Mouse (Mus musculus) hindbrain, embryonic 13.5 days (tissue): ENCODE results near the gene Enpp3. TPM values are rescaled to one million over a fixed set of nuclear protein-coding genes. Genes with fewer than 3 reads are reported as not detected.

Experiments used
- ATAC-seq: fragments of 200-750 bp; cut with Nextera tagmentation; 2 replicates; pipeline ENCODE4 v1.8.0; 2017; ENCODE audit warnings: moderate TSS enrichment; ENCODE audit not compliant: low FRiP score
- H3K27ac ChIP-seq: fragments of 300-500 bp; sonication (generic); 2 replicates; pipeline ENCODE4 v1.5.1; 2015; ENCODE audit warnings: inconsistent platforms, mild to moderate bottlenecking, moderate library complexity
- H3K27me3 ChIP-seq: fragments of 300-500 bp; sonication (generic); 2 replicates; pipeline ENCODE4 v1.6.1; 2015; ENCODE audit warnings: mild to moderate bottlenecking, inconsistent platforms
- H3K36me3 ChIP-seq: fragments of 300-500 bp; sonication (generic); 2 replicates; pipeline ENCODE4 v1.6.1; 2015; ENCODE audit warnings: mild to moderate bottlenecking, inconsistent platforms
- H3K4me1 ChIP-seq: fragments of 300-500 bp; sonication (generic); replicated peaks from 2 replicates; pipeline ENCODE4 v1.6.1; 2015; ENCODE audit warnings: inconsistent platforms
- H3K4me2 ChIP-seq: fragments of 300-500 bp; sonication (generic); 2 replicates; pipeline ENCODE4 v1.6.1; 2015; ENCODE audit warnings: inconsistent platforms, mild to moderate bottlenecking, moderate library complexity
- H3K4me3 ChIP-seq: fragments of 300-500 bp; sonication (generic); 2 replicates; pipeline ENCODE4 v1.5.1; 2015; ENCODE audit warnings: mild to moderate bottlenecking, inconsistent platforms
- H3K9ac ChIP-seq: fragments of 300-500 bp; sonication (generic); 2 replicates; pipeline ENCODE4 v1.6.1; 2015; ENCODE audit warnings: mild to moderate bottlenecking, inconsistent platforms
- H3K9me3 ChIP-seq: fragments of 300-500 bp; sonication (generic); 2 replicates; pipeline ENCODE4 v1.6.1; 2016; ENCODE audit warnings: inconsistent platforms
- WGBS: fragments of 180-500 bp; shearing (Covaris S2); methylation state at CpG from one replicate; pipeline ENCODE4 v1.1.7; 2015; 5-methylcytosine and 5-hydroxymethylcytosine counted together
- polyA plus RNA-seq: library from polyadenylated mRNA; unstranded; fragments of >200 nt; fragmentation: Nextera tagmentation; extraction: Ambion mirVana; gene quantifications from 2 replicates; pipeline ENCODE4 v1.2.1, GENCODE M21; 2015

The Enpp3 gene
- polyA plus RNA-seq, 1 experiment from 2014 or later = 4.6 TPM

DNA sequence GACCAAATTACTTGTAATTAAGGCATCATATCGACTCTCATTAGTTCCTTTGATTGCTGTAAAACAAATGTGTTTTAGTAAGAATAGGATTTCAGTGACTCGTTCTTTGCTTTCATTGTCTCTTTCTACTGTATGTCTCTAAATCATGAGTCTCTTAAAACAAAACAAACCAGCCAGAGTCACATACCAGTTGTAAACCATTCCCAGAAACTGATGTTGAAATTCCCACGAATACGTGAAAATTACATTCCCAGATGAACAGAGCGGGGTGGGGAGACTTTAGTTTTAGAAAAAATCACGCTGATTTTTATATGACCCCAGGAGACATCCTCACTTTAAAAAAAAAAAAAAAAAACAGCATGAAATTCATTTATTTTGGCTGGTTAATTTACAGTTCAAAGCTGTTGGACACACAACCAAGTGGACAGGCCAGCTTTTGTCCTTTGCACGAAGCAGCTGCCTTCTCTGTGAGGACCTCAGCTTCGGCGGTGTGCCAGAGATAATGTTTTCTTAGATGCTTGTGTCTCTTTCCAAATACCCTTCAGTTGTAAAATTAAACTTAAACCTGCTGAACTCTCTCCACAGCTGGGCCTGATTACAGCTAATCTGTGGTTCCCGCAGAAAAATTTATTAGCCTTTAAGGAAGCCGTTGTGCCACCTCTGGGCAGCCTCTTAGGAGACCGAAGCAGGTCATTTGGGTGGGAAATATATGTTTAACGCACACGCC lies 64.5 kb downstream of the Enpp3 start:
- Histone ChIP-seq H3K9ac (no peak overlapping the region), H3K4me1 (no peaks in the 10 kb centered on the region), H3K27ac (no peak overlapping the region), H3K4me3 (no peak overlapping the region), H3K9me3 (no peaks in the 10 kb centered on the region), H3K4me2 (no peak overlapping the region), H3K27me3 (no peaks in the 10 kb centered on the region), H3K36me3 (no peaks in the 10 kb centered on the region)
- 80% methylated on average over 14 of the region's 14 CpGs for WGBS
- no peak for ATAC-seq

DNA sequence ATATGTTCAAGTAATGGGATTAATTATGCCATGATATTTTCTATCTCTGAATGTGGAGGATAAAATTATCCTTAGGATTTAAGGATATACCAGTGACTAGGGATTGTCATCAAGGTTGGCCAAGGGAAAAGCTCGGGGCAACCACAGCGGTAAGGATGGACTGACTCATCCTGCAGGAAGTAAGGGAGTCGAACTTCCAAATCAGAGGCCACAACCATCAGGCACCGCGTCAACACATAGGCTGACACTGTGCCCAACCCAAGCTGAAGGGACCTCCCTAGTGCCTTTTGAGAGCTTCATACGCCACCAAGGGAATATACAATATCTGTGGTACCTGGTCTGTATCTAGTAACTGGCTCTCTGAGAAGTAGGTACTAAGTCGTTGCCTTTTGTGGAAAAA lies 73.1 kb downstream of the Enpp3 start:
- no peak overlapping the region for H3K4me2 ChIP-seq
- ATAC-seq = no peak
- no peak overlapping the region for H3K4me3 ChIP-seq
- no peak overlapping the region for H3K9ac ChIP-seq
- 93% methylated on average over 7 of the region's 7 CpGs for WGBS
- no peaks in the 10 kb centered on the region for H3K4me1 ChIP-seq
- no peak overlapping the region for H3K27ac ChIP-seq
- no peaks in the 10 kb centered on the region for H3K36me3 ChIP-seq
- no peaks in the 10 kb centered on the region for H3K27me3 ChIP-seq
- H3K9me3 ChIP-seq = no peaks in the 10 kb centered on the region

DNA sequence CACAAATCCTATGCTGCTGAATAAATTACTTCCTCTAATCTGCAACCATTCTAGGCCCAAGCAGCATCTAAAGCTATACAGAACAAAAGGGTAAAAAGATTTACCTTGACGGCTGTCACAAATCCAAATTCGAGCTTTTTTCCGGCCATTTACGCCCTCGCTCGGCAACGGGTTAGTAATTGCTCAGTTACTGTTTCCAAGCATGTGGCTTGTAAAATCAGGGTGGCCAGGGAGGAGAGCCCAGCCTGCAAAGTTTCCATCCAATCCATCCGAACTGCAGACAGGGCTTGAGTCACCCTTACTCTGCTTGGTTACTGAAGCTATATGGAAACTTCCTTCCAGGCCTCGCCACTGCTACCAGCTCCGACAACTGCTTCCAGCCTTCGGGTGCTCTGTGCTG lies 74.9 kb downstream of the Enpp3 start:
- WGBS = 61% methylated on average over 11 of the region's 11 CpGs

DNA sequence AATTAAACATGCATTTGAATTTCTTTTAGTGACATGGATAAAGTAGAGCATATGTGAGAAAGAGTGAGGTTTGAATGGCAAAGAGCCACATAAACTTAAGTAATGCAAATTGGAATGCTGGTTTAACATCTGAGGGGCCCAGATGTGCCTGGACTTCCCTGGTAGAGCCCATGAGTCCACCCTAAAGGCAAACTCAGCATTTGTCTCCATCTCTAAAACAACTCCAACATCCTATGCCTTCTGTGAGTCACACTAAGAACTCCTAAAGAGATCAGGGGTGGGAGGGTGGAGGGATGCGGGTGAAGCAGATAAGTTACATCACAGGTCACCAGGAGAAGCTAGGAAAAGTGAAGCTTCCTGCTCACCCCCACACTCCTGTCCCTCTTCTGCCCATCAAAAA lies 76.6 kb downstream of the Enpp3 start:
- no peaks in the 10 kb centered on the region for H3K4me1 ChIP-seq
- no peak overlapping the region for H3K4me2 ChIP-seq
- no peaks in the 10 kb centered on the region for H3K27me3 ChIP-seq
- no peak for ATAC-seq
- no peaks in the 10 kb centered on the region for H3K36me3 ChIP-seq
- 79% methylated on average over 1 of the region's 1 CpGs for WGBS
- H3K9ac ChIP-seq = no peak overlapping the region
- H3K9me3 ChIP-seq = no peaks in the 10 kb centered on the region
- no peak overlapping the region for H3K4me3 ChIP-seq
- peak overlapping the region; percentile 58; the same call in 1 of the 2 replicates for H3K27ac ChIP-seq

More for the DNA sequence above, 74.9 kb downstream of the Enpp3 start:
- Histone ChIP-seq H3K27me3 (no peaks in the 10 kb centered on the region), H3K27ac (no peak overlapping the region), H3K4me3 (no peak overlapping the region), H3K4me1 (no peaks in the 10 kb centered on the region), H3K9me3 (no peaks in the 10 kb centered on the region), H3K4me2 (no peak overlapping the region), H3K36me3 (no peaks in the 10 kb centered on the region), H3K9ac (no peak overlapping the region)
- ATAC-seq = no peak

DNA sequence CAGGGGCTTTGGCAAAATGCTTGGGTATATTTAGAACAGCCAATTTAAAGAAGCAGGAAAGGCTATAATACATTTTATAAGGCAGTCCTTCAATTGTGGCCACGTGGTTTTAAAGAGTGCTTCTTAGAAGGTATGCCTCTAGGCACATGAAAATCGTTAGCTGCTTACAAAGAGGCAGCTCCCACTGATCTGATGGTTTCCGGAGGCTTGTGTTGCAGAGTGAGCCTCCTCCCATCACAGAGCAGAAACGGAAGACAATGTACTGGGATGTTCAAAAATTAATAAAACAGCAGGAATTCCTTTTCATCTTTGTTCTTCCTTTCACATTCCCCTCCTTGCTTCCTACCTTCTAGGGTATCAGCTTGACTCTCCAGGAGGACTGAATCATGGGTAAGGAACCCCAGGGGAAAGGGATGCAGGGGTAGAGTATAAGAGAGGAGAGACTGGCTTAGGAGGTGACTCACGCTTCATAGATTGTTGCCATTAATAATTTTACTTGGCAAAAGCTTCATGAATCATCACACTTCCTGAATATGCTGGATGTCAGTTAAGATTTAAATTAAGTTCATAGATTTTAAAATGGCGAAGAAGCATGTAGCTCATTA lies 77.4 kb downstream of the Enpp3 start:
- Histone ChIP-seq H3K27me3 (no peaks in the 10 kb centered on the region), H3K9ac (no peak overlapping the region), H3K4me1 (no peaks in the 10 kb centered on the region), H3K27ac (peak overlapping the region; percentile 66), H3K4me3 (no peak overlapping the region), H3K4me2 (no peak overlapping the region), H3K9me3 (no peaks in the 10 kb centered on the region), H3K36me3 (no peaks in the 10 kb centered on the region)
- ATAC-seq = peak; percentile 71
- 44% methylated on average over 6 of the region's 6 CpGs for WGBS

DNA sequence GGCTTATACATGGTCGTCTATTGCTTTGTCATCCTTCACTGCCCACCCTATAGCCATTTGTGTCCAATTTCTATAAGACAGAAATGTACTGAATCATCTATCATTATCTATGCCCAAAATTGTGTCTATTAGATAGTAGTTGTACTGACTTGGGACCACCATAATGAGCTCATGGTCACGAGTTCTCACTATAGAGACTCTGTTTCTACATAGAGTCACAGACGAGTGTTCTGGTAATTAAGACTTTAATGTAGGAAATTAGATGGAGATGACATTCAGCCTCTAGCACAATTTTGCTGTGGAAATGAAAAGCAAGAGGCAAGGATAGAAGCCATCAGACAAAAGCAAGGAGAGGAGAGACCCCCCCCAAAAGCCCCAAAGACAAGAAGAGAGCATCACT lies 78.0 kb downstream of the Enpp3 start:
- Histone ChIP-seq H3K27me3 (no peaks in the 10 kb centered on the region), H3K9me3 (no peaks in the 10 kb centered on the region), H3K4me1 (no peaks in the 10 kb centered on the region), H3K27ac (peak overlapping the region; percentile 66), H3K4me3 (no peak overlapping the region), H3K4me2 (no peak overlapping the region), H3K36me3 (no peaks in the 10 kb centered on the region), H3K9ac (no peak overlapping the region)
- ATAC-seq = no peak
- WGBS = 58% methylated on average over 3 of the region's 3 CpGs

DNA sequence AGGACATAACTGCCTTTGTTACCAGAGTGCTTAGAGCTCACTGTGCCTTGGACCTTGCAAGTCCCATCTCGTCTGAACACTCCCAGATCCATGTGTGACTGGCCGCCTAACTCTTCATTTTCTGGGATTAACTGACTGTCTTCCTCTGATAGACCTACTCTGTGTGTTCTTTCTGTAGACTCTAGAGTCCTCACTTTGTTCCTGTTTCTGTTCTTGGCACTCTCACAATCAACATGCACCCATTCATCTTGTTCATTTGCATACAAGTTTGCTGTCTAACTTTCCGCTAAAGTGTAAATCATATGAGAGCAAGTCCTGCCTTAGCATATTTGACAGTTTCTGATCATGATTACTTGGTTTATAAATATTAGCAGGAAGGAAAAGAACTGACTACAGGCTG lies 79.4 kb downstream of the Enpp3 start:
- no peaks in the 10 kb centered on the region for H3K27me3 ChIP-seq
- no peak for ATAC-seq
- H3K27ac ChIP-seq = no peak overlapping the region
- 93% methylated on average over 3 of the region's 3 CpGs for WGBS
- no peak overlapping the region for H3K9ac ChIP-seq
- H3K4me2 ChIP-seq = no peak overlapping the region
- no peak overlapping the region for H3K4me3 ChIP-seq
- no peaks in the 10 kb centered on the region for H3K4me1 ChIP-seq
- no peaks in the 10 kb centered on the region for H3K36me3 ChIP-seq
- no peaks in the 10 kb centered on the region for H3K9me3 ChIP-seq

DNA sequence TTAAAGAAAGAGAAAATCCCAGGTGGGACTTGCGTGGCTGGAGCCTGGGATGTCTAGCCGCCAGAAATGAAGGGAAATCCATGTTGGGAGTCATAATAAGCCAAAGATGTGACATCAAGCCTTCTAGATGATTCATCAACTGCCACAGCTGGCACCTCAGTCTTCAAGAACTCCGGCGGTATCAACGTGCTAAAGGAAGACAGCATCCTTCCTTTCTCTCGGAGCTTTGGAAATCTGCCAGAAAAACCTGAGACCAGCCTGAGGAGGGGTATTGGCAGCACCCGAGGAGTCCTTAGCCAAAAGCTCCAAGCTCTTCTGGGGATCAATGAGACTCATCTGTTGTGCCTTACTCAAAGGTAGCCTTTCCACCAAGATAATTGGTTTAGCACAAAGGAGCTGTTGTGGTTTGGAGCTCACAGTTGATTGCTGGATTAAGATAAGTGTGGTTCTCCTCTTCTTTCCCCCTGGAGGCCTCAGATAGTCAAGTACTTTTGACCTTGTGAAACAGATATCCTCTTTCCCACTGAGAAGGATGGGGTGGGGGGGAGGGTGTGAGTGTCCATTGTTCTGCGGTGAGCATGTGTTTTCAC lies 84.2 kb downstream of the Enpp3 start:
- H3K4me1 ChIP-seq = peaks cover 8% of the 10 kb centered on the region; the same call in 1 of the 2 replicates
- no peaks in the 10 kb centered on the region for H3K9me3 ChIP-seq
- H3K4me2 ChIP-seq = no peak overlapping the region
- WGBS = 82% methylated on average over 8 of the region's 8 CpGs
- no peaks in the 10 kb centered on the region for H3K36me3 ChIP-seq
- no peak overlapping the region for H3K4me3 ChIP-seq
- no peak overlapping the region for H3K27ac ChIP-seq
- H3K27me3 ChIP-seq = no peaks in the 10 kb centered on the region
- H3K9ac ChIP-seq = no peak overlapping the region
- ATAC-seq = no peak

DNA sequence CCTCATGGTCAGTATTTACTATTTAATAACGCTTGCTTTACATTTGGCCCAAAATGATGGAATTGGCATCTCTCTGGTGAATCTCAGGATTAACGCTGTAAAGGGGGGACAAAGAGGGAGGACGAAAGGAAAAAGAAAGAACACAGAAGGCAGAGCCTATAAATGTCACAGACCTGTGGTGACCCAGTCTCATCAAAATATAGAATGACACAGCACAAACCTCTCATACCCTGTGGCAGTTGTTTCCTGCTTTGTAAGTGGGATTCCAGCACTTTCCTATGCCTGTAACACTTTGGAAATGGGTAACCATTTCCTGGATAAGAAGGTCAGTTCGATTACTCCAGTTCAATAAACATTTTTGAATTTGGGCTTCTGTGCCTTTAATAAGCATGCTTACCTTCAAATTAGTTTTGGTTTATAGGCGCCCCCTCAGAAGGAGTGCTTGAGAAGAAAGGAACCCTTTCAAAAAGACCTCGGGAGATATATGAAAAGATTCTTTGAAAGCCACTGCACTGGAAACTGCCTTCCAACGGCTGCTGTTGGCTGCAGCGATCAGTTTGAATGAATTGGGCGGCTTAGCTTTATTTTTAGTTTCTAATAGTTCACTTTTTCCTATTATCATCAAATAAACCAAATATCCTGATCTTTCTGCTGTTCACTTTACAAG lies 87.6 kb downstream of the Enpp3 start:
- Histone ChIP-seq H3K4me3 (no peak overlapping the region), H3K4me2 (peak overlapping the region; percentile 33), H3K9ac (no peak overlapping the region), H3K9me3 (no peaks in the 10 kb centered on the region), H3K36me3 (no peaks in the 10 kb centered on the region), H3K27me3 (no peaks in the 10 kb centered on the region), H3K4me1 (peaks cover 8% of the 10 kb centered on the region; the same call in 1 of the 2 replicates), H3K27ac (no peak overlapping the region)
- WGBS = 41% methylated on average over 9 of the region's 9 CpGs
- no peak for ATAC-seq

DNA sequence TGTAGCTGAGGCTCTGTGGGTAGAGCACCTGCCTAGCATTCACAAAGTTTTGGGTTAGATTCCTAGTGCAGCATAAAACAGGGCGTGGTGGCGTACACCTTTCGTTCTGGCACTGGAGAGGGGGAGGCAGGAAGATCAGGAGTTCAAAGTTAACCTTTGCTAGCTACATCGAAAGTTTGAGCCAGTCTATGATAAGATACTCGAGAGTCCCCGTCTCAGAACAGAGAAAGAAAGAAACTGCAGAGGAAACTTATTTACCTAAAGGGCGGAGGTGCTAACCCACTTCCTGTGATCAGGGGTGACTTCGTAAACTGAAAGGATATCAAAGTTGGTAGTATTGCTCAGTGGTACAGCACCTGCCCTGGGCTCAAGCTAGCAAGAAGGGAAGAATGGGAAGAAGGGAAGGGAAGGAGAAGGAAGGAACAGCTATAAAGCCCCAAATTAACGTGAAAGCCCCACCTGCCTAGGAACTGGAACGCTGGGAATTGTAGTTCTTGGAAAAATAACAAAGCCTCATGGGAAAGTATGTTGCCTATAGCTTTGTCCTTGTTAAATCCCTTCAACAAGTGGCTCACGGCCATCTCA lies 88.3 kb downstream of the Enpp3 start:
- H3K36me3 ChIP-seq = no peaks in the 10 kb centered on the region
- H3K9ac ChIP-seq = no peak overlapping the region
- ATAC-seq = no peak
- WGBS = 57% methylated on average over 11 of the region's 11 CpGs
- no peaks in the 10 kb centered on the region for H3K27me3 ChIP-seq
- no peak overlapping the region for H3K27ac ChIP-seq
- H3K9me3 ChIP-seq = no peaks in the 10 kb centered on the region
- H3K4me1 ChIP-seq = peaks cover 8% of the 10 kb centered on the region; the same call in 1 of the 2 replicates
- peak overlapping the region; percentile 33 for H3K4me2 ChIP-seq
- peak overlapping the region; percentile 23 for H3K4me3 ChIP-seq

DNA sequence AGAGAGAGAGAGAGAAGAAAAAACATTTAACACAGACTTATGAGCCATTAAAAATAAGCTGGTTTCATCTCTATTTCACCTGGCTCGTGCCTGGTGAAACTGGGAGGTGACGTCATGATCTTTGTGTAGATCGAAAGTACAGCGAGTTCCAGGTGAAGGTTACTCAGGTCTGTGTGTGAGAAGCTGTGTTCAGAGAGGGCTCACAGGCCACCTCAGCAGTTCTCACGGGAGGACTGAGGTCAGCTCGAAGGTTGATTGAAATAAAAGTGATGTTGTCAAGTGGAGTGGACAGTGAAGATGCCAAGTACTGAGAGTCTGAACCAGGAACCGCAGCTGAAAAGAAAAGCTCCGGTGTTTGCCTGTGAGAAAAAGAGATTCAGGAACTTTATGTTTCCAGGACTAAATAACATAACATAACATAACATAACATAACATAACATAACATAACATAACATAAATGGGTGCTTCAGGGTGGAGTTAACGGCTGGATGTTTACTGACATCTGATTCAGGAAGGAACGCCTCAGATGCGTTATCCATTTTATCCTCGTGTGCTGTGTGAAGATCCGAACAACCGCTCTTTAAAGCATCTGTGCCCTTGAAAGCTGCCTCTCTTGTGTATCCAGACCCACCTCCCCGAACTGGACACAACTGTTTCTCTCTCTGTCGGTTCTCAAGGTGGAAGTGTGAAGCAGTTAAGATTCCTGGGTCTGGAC lies 88.9 kb downstream of the Enpp3 start:
- H3K27ac ChIP-seq = no peak overlapping the region
- H3K9me3 ChIP-seq = no peaks in the 10 kb centered on the region
- 75% methylated on average over 16 of the region's 16 CpGs for WGBS
- H3K9ac ChIP-seq = no peak overlapping the region
- peaks cover 8% of the 10 kb centered on the region; the same call in 1 of the 2 replicates for H3K4me1 ChIP-seq
- ATAC-seq = no peak
- H3K36me3 ChIP-seq = no peaks in the 10 kb centered on the region
- no peaks in the 10 kb centered on the region for H3K27me3 ChIP-seq
- H3K4me2 ChIP-seq = peak overlapping the region; percentile 33; the same call in 1 of the 2 replicates
- no peak overlapping the region for H3K4me3 ChIP-seq
